Mouse (Mus musculus) brain, adult 10 weeks (tissue): ENCODE data around the gene Armc12. TPM values are rescaled to one million over a fixed set of nuclear protein-coding genes. Genes with fewer than 3 reads are reported as not detected.

ENCODE experiments used
- polyA plus RNA-seq: library from polyadenylated mRNA; stranded (reverse); fragments of 350-450 nt; fragmentation: Illumina TruSeq; extraction: RNeasy Lipid Tissue Mini Kit (QIAGEN cat#74804); gene quantifications from one replicate; pipeline ENCODE4 v1.2.3, GENCODE M21; 2015; ENCODE audit warnings: low read depth, low replicate concordance

Armc12 gene
- polyA plus RNA-seq: not detected

GRCm38 (mm10) chr17:28530506-28530905 is at the start of gene Armc12:
Gene Armc12 (plus strand): TSS chr17:28530806.

GRCm38 (mm10) chr17:28517441-28517955 is 13.1 kb upstream of the Armc12 start, which contains the start of gene Fkbp5:
Gene Fkbp5 (minus strand): TSS chr17:28517527.

GRCm38 (mm10) chr17:28549111-28549510 is 18.5 kb downstream of the Armc12 start, which contains the start of gene Clpsl2:
Gene Clpsl2 (plus strand): TSS chr17:28549411.

GRCm38 (mm10) chr17:28560598-28560997 is 30.0 kb downstream of the Armc12 start, which contains the start of gene Clps:
Gene Clps (minus strand): TSS chr17:28560766.

GRCm38 (mm10) chr17:28575244-28576125 is 44.9 kb downstream of the Armc12 start, which contains the start of gene Lhfpl5:
Gene Lhfpl5 (plus strand): TSS chr17:28575641.

Other genes with a start within 250 kb of the Armc12 start
- gene Fance, start 217.3 kb upstream of the Armc12 start, polyA plus RNA-seq: 21.7 TPM
- 605 TPM for gene Rpl10a, start 202.3 kb upstream of the Armc12 start, polyA plus RNA-seq
- gene Tead3, start 180.0 kb upstream of the Armc12 start, polyA plus RNA-seq: 1.9 TPM
- not detected for gene Tulp1, start 165.6 kb upstream of the Armc12 start, polyA plus RNA-seq
- gene Fkbp5, start 13.3 kb upstream of the Armc12 start, polyA plus RNA-seq: 18.4 TPM
- gene Clpsl2, start 18.6 kb downstream of the Armc12 start, polyA plus RNA-seq: not detected
- gene Clps, start 30.0 kb downstream of the Armc12 start, polyA plus RNA-seq: not detected
- 5.4 TPM for gene Lhfpl5, start 44.8 kb downstream of the Armc12 start, polyA plus RNA-seq
- gene Srpk1, start 91.9 kb downstream of the Armc12 start, polyA plus RNA-seq: 63.2 TPM
- 5.1 TPM for gene Slc26a8, start 159.4 kb downstream of the Armc12 start, polyA plus RNA-seq
- 74.2 TPM for gene Mapk14, start 160.5 kb downstream of the Armc12 start, polyA plus RNA-seq
- gene AC170998.1, start 195.3 kb downstream of the Armc12 start, polyA plus RNA-seq: 1.5 TPM
- gene Mapk13, start 238.5 kb downstream of the Armc12 start, polyA plus RNA-seq: 0.76 TPM